Mouse (Mus musculus) lung, adult 2 months (tissue): ENCODE measurements at regions not wholly inside any gene's neighbourhood (a gene's known extent, or its start where the extent isn't known, plus 50 kb on each side); places are given as distances from the start of the nearest gene placed in this dataset.

Experiments
- CTCF ChIP-seq: fragments of 200-500 bp; IDR thresholded peaks from 2 replicates; pipeline ENCODE4 v1.5.1; 2011; ENCODE audit warnings: mild to moderate bottlenecking, low read length, control low read depth; ENCODE audit not compliant: insufficient read depth
- POLR2A ChIP-seq: fragments of 200-500 bp; IDR thresholded peaks from 2 replicates; pipeline ENCODE4 v1.6.1; 2011; ENCODE audit warnings: low read depth, mild to moderate bottlenecking, control low read depth, low read length, borderline replicate concordance; ENCODE audit errors: extremely low read depth

- TF ChIP-seq POLR2A (no peak), CTCF (no peak)
Measured at GRCm38 (mm10) chr8:34709316-34709715, 597.8 kb upstream of the Gm10131 start.
